Mouse (Mus musculus) gonadal fat pad, adult 2 months (tissue): ENCODE measurements around the gene Taz. TPM values are rescaled to one million over a fixed set of nuclear protein-coding genes. Genes with fewer than 3 reads are reported as not detected.

ENCODE experiments used
- DNase-seq: peaks from one replicate; pipeline ENCODE4 v3.0.0-alpha.2; 2012; ENCODE audit warnings: low read depth
- polyA plus RNA-seq: library from polyadenylated mRNA; depleted of rRNA; stranded (reverse); fragments of >200 nt; gene quantifications from 2 replicates; pipeline ENCODE4 v1.2.3, GENCODE M21; 2012; rRNA removed

Gene Taz
- polyA plus RNA-seq = 160 and 171 TPM in 2 replicates

GRCm38 (mm10) chrX:74281732-74282394, at the start of gene Taz, which contains the start of gene Dnase1l1:
Taz (plus strand) TSS chrX:74281912.
Dnase1l1 (minus strand) TSS chrX:74282337.
- DNase-seq = no peak

- no peak for DNase-seq
Observed at GRCm38 (mm10) chrX:74233196-74233595, 48.5 kb upstream of the Taz start.

GRCm38 (mm10) chrX:74240332-74240731, 41.4 kb upstream of the Taz start:
- no peak for DNase-seq

- no peak for DNase-seq
Observed at GRCm38 (mm10) chrX:74243396-74243795, 38.3 kb upstream of the Taz start.

GRCm38 (mm10) chrX:74243807-74244206, 37.9 kb upstream of the Taz start:
- no peak for DNase-seq

- DNase-seq = no peak
Observed at GRCm38 (mm10) chrX:74244614-74245083, 37.1 kb upstream of the Taz start.

GRCm38 (mm10) chrX:74245107-74245506, 36.6 kb upstream of the Taz start:
- no peak for DNase-seq

- no peak for DNase-seq
Observed at GRCm38 (mm10) chrX:74245687-74246086, 36.0 kb upstream of the Taz start.

- DNase-seq = no peak
Observed at GRCm38 (mm10) chrX:74246213-74246681, 35.5 kb upstream of the Taz start.

GRCm38 (mm10) chrX:74246693-74247092, 35.0 kb upstream of the Taz start:
- DNase-seq = no peak

GRCm38 (mm10) chrX:74248651-74249050, 33.1 kb upstream of the Taz start:
- no peak for DNase-seq

GRCm38 (mm10) chrX:74249615-74250014, 32.1 kb upstream of the Taz start, which contains the start of gene Flna:
Flna (minus strand) TSS chrX:74249820.
- no peak for DNase-seq

- DNase-seq = peak; percentile 60
Observed at GRCm38 (mm10) chrX:74254153-74254887, 27.4 kb upstream of the Taz start, which contains the start of gene Emd. Emd (plus strand) TSS chrX:74254687.

GRCm38 (mm10) chrX:74254888-74255565, 26.7 kb upstream of the Taz start:
- no peak for DNase-seq

- no peak for DNase-seq
Observed at GRCm38 (mm10) chrX:74257746-74258145, 24.0 kb upstream of the Taz start.

- no peak for DNase-seq
Observed at GRCm38 (mm10) chrX:74269736-74270061, 12.0 kb upstream of the Taz start.

- DNase-seq = peak; percentile 79
Observed at GRCm38 (mm10) chrX:74270062-74270901, 11.4 kb upstream of the Taz start, which contains the start of gene Rpl10. Rpl10 (plus strand) TSS chrX:74270812.

- no peak for DNase-seq
Observed at GRCm38 (mm10) chrX:74270902-74271551, 10.7 kb upstream of the Taz start.

- DNase-seq = no peak
Observed at GRCm38 (mm10) chrX:74273422-74274322, 8.0 kb upstream of the Taz start.

GRCm38 (mm10) chrX:74277916-74278315, 3.8 kb upstream of the Taz start:
- no peak for DNase-seq
